Mouse (Mus musculus): ENCODE results near the gene Sfi1. TPM values are rescaled to one million over a fixed set of nuclear protein-coding genes. Genes with fewer than 3 reads are reported as not detected.
A peak's percentile ranks its signal among the peaks of the same experiment; 100 is the strongest.

Sfi1 gene
- total RNA-seq (2014; rRNA removed) (16.9 and 18.2 TPM in 2 replicates), polyA plus RNA-seq (2015; fragmentation: Nextera tagmentation; extraction: Ambion mirVana) (9.5 and 9.9 TPM in 2 replicates)

DNA sequence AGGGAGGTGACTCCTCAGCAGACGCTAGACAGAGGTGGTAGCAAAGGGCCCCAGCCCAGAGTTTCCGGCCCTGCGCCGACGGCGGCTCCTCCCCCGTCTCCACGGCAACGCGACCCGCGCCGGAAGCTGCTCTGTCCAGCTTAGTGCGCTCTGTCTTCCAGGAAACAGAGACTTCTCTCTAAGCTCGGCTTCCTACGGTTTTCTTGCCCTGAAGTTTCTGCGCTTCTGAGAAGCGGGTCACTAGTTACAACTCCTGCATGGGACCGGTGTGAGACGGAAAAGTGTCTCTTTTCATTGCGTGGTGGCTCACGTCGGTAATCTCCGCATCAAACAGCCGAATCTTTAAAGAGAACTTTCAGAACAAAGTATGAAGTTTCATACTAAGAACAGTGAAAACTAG, at the start of gene Sfi1:
Sfi1 (minus strand) TSS at position 101 of the 400 bp plus-strand sequence.
- DNase-seq (ENCODE audit: low spot score), result no peak

GRCm38 (mm10) chr11:3242395-3242794, 49.1 kb upstream of the Sfi1 start:
- Histone ChIP-seq H3K36me3 (ENCODE audit: insufficient read depth, low read length) (peaks cover 68% of the 10 kb centered on the region), H3K27ac (no peak overlapping the region), H3K27me3 (ENCODE audit: insufficient read depth, low read length) (no peaks in the 10 kb centered on the region), H3K9me3 (ENCODE audit: low read length) (no peaks in the 10 kb centered on the region), H3K4me2 (ENCODE audit: low read depth, low read length) (no peak overlapping the region), H3K9ac (replicated peaks; ENCODE audit: low read length) (no peak overlapping the region), H3K4me1 (ENCODE audit: insufficient read depth, low read length) (no peaks in the 10 kb centered on the region), H3K4me3 (ENCODE audit: low read length) (no peak overlapping the region)
- 93% methylated on average over 7 of the region's 7 CpGs for WGBS
- TF ChIP-seq CTCF (IDR thresholded peaks at IDR 0.05; ENCODE audit: low read depth), result no peak
- DNase-seq (ENCODE audit: low spot score) (no peak), ATAC-seq (no peak)

More for the DNA sequence above, at the start of gene Sfi1:
- H3K27ac ChIP-seq, result no peak within 1 kb of the TSS
- H3K36me3 ChIP-seq (ENCODE audit: insufficient read depth, low read length), result no peaks in the 10 kb centered on the region
- no peak within 1 kb of the TSS for H3K9ac ChIP-seq (replicated peaks; ENCODE audit: low read length)
- no peak within 1 kb of the TSS for H3K4me2 ChIP-seq (ENCODE audit: low read depth, low read length)
- H3K27me3 ChIP-seq (ENCODE audit: insufficient read depth, low read length), result no peaks in the 10 kb centered on the region
- no peak for TF ChIP-seq CTCF (IDR thresholded peaks at IDR 0.05; ENCODE audit: low read depth)
- H3K4me3 ChIP-seq (ENCODE audit: low read length), result no peak within 1 kb of the TSS
- no peak for ATAC-seq
- H3K4me1 ChIP-seq (ENCODE audit: insufficient read depth, low read length), result no peaks in the 10 kb centered on the region
- 86% methylated on average over 25 of the region's 25 CpGs for WGBS
- no peaks in the 10 kb centered on the region for H3K9me3 ChIP-seq (ENCODE audit: low read length)

GRCm38 (mm10) chr11:3235277-3235676, 42.0 kb upstream of the Sfi1 start:
- Histone ChIP-seq H3K4me3 (ENCODE audit: low read length) (no peak overlapping the region), H3K36me3 (ENCODE audit: insufficient read depth, low read length) (peaks cover 32% of the 10 kb centered on the region), H3K9ac (replicated peaks; ENCODE audit: low read length) (no peak overlapping the region), H3K4me2 (ENCODE audit: low read depth, low read length) (no peak overlapping the region), H3K27ac (no peak overlapping the region), H3K27me3 (ENCODE audit: insufficient read depth, low read length) (no peaks in the 10 kb centered on the region), H3K9me3 (ENCODE audit: low read length) (no peaks in the 10 kb centered on the region), H3K4me1 (ENCODE audit: insufficient read depth, low read length) (no peaks in the 10 kb centered on the region)
- no peak for TF ChIP-seq CTCF (IDR thresholded peaks at IDR 0.05; ENCODE audit: low read depth)
- DNase-seq (ENCODE audit: low spot score), result peak; percentile 39
- peak; percentile 10; the same call in 1 of the 2 replicates for ATAC-seq
- WGBS, result 49% methylated on average over 5 of the region's 5 CpGs

- H3K27ac ChIP-seq, result no peak overlapping the region
- WGBS, result 97% methylated on average over 4 of the region's 4 CpGs
- no peaks in the 10 kb centered on the region for H3K4me1 ChIP-seq (ENCODE audit: insufficient read depth, low read length)
- DNase-seq (ENCODE audit: low spot score) (no peak), ATAC-seq (no peak)
- no peaks in the 10 kb centered on the region for H3K9me3 ChIP-seq (ENCODE audit: low read length)
- no peaks in the 10 kb centered on the region for H3K27me3 ChIP-seq (ENCODE audit: insufficient read depth, low read length)
- H3K4me3 ChIP-seq (ENCODE audit: low read length), result no peak overlapping the region
- peaks cover 22% of the 10 kb centered on the region for H3K36me3 ChIP-seq (ENCODE audit: insufficient read depth, low read length)
- no peak overlapping the region for H3K9ac ChIP-seq (replicated peaks; ENCODE audit: low read length)
- no peak for TF ChIP-seq CTCF (IDR thresholded peaks at IDR 0.05; ENCODE audit: low read depth)
- no peak overlapping the region for H3K4me2 ChIP-seq (ENCODE audit: low read depth, low read length)
Observed at GRCm38 (mm10) chr11:3233704-3234103, 40.4 kb upstream of the Sfi1 start.

DNA sequence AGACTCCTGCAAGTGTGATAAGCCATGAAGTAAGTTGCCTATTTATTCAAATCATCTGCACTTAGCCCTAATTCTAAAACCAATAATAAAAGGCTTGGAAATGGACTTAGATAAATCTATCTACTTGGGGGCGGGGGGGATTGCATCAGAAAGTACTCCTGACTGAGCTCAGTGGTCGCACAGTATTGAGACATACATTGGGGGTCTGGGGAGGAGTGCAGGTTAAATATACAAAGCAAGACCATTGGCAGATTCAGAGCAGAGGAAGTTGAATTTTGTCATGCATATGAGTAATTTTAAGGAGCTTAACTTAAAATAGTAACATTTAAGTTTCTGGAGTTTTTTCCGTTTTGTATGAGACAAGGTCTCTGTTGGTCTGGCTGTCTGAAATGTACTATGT, 39.0 kb upstream of the Sfi1 start:
- H3K9ac ChIP-seq (replicated peaks; ENCODE audit: low read length), result no peak overlapping the region
- H3K4me1 ChIP-seq (ENCODE audit: insufficient read depth, low read length), result no peaks in the 10 kb centered on the region
- H3K9me3 ChIP-seq (ENCODE audit: low read length), result no peaks in the 10 kb centered on the region
- no peaks in the 10 kb centered on the region for H3K27me3 ChIP-seq (ENCODE audit: insufficient read depth, low read length)
- H3K36me3 ChIP-seq (ENCODE audit: insufficient read depth, low read length), result peaks cover 28% of the 10 kb centered on the region
- H3K27ac ChIP-seq, result no peak overlapping the region
- H3K4me2 ChIP-seq (ENCODE audit: low read depth, low read length), result no peak overlapping the region
- 92% methylated on average over 3 of the region's 3 CpGs for WGBS
- TF ChIP-seq CTCF (IDR thresholded peaks at IDR 0.05; ENCODE audit: low read depth), result no peak
- ATAC-seq (no peak), DNase-seq (ENCODE audit: low spot score) (no peak)
- H3K4me3 ChIP-seq (ENCODE audit: low read length), result no peak overlapping the region

DNA sequence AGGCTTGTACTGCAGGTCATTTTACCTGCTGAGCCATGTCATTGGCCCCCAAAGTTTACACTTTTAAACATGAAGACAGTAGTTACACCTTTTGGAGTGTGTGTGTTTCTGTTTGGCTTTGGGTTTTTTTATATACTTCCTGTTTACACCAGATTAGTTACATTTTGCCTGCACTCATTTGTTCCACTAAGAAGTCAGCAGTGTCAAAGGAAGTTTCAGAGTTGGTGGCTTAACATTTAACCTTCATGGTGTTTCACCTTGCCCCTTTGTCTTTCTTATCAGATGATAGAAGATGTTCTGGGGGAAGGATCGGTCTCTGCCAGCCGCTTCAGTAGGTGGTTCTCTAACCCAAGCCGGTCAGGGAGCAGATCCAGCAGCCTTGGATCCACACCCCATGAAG, 33.9 kb upstream of the Sfi1 start:
- Histone ChIP-seq H3K4me1 (ENCODE audit: insufficient read depth, low read length) (no peaks in the 10 kb centered on the region), H3K27ac (no peak overlapping the region), H3K4me3 (ENCODE audit: low read length) (no peak overlapping the region), H3K9ac (replicated peaks; ENCODE audit: low read length) (no peak overlapping the region), H3K9me3 (ENCODE audit: low read length) (no peaks in the 10 kb centered on the region), H3K36me3 (ENCODE audit: insufficient read depth, low read length) (peaks cover 54% of the 10 kb centered on the region), H3K27me3 (ENCODE audit: insufficient read depth, low read length) (no peaks in the 10 kb centered on the region), H3K4me2 (ENCODE audit: low read depth, low read length) (no peak overlapping the region)
- ATAC-seq, result no peak
- TF ChIP-seq CTCF (IDR thresholded peaks at IDR 0.05; ENCODE audit: low read depth), result no peak
- WGBS, result 96% methylated on average over 3 of the region's 3 CpGs
- DNase-seq (ENCODE audit: low spot score), result no peak

DNA sequence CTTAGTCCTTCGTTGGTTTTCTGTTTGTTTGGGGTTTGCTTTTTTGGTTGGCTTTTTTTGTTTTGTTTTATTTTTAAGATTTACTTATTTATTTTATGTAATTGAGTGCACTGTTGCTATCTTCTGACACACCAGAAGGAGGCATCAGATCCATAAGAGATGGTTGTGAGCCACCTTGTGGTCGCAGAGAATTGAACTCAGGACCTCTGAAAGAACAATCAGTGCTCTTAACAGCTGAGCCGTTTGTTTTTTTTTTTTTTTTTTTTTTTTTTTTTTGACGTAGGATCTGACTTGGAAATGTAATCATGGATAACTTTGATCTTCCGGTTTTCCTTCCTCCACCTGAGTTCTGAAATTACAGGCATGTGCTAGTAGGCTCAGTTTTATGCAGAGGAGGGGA, 29.8 kb upstream of the Sfi1 start:
- TF ChIP-seq CTCF (IDR thresholded peaks at IDR 0.05; ENCODE audit: low read depth), result 0 out of 2 replicates have a peak, but pooled peaks have one; percentile 16
- H3K9ac ChIP-seq (replicated peaks; ENCODE audit: low read length), result no peak overlapping the region
- no peaks in the 10 kb centered on the region for H3K9me3 ChIP-seq (ENCODE audit: low read length)
- H3K4me1 ChIP-seq (ENCODE audit: insufficient read depth, low read length), result no peaks in the 10 kb centered on the region
- no peak overlapping the region for H3K4me2 ChIP-seq (ENCODE audit: low read depth, low read length)
- WGBS, result 68% methylated on average over 5 of the region's 5 CpGs
- H3K27me3 ChIP-seq (ENCODE audit: insufficient read depth, low read length), result no peaks in the 10 kb centered on the region
- no peak overlapping the region for H3K27ac ChIP-seq
- ATAC-seq (no peak), DNase-seq (ENCODE audit: low spot score) (no peak)
- H3K36me3 ChIP-seq (ENCODE audit: insufficient read depth, low read length), result peaks cover 51% of the 10 kb centered on the region
- no peak overlapping the region for H3K4me3 ChIP-seq (ENCODE audit: low read length)
